Mouse (Mus musculus) neural tube, embryonic 11.5 days (tissue): ENCODE results near the gene Atf1. TPM values are rescaled to one million over a fixed set of nuclear protein-coding genes. Genes with fewer than 3 reads are reported as not detected.

Experiments used
- ATAC-seq: fragments of 200-750 bp; cut with Nextera tagmentation; 2 replicates; pipeline ENCODE4 v1.8.0; 2017; ENCODE audit warnings: moderate number of reproducible peaks, mild to moderate bottlenecking, moderate TSS enrichment, moderate library complexity; ENCODE audit not compliant: insufficient read depth, low FRiP score, low TSS enrichment
- DNase-seq: peaks from one replicate; pipeline ENCODE4 v3.0.0-alpha.2; 2015; ENCODE audit warnings: low spot score
- H3K27ac ChIP-seq: fragments of 300-500 bp; sonication (generic); 2 replicates; pipeline ENCODE4 v1.5.1; 2014; ENCODE audit warnings: low read depth, mild to moderate bottlenecking, low read length
- H3K27me3 ChIP-seq: fragments of 300-500 bp; sonication (generic); 2 replicates; pipeline ENCODE4 v1.6.1; 2014; ENCODE audit warnings: mild to moderate bottlenecking, low read length, mixed read lengths; ENCODE audit not compliant: control insufficient read depth, insufficient read depth
- H3K36me3 ChIP-seq: fragments of 300-500 bp; sonication (generic); 2 replicates; pipeline ENCODE4 v1.6.1; 2014; ENCODE audit warnings: mild to moderate bottlenecking, low read length, moderate library complexity, mixed read lengths; ENCODE audit not compliant: control insufficient read depth, insufficient read depth
- H3K4me1 ChIP-seq: fragments of 300-500 bp; sonication (generic); 2 replicates; pipeline ENCODE4 v1.6.1; 2014; ENCODE audit warnings: low read length, mixed read lengths; ENCODE audit not compliant: control insufficient read depth, insufficient read depth
- H3K4me2 ChIP-seq: fragments of 300-500 bp; sonication (generic); 2 replicates; pipeline ENCODE4 v1.6.1; 2014; ENCODE audit warnings: low read depth, mild to moderate bottlenecking, moderate library complexity
- H3K4me3 ChIP-seq: fragments of 300-500 bp; sonication (generic); 2 replicates; pipeline ENCODE4 v1.5.1; 2014; ENCODE audit warnings: low read depth, low read length
- H3K9ac ChIP-seq: fragments of 300-500 bp; sonication (generic); 2 replicates; pipeline ENCODE4 v1.6.1; 2014; ENCODE audit warnings: mild to moderate bottlenecking, low read length
- H3K9me3 ChIP-seq: fragments of 300-500 bp; sonication (generic); 2 replicates; pipeline ENCODE4 v1.6.1; 2016; ENCODE audit warnings: low read length; ENCODE audit not compliant: control insufficient read depth
- WGBS: fragments of 180-500 bp; shearing (Covaris S2); extraction: QIAGEN DNeasy Blood & Tissue Kit; methylation state at CpG from one replicate; pipeline ENCODE4 v1.1.7; 2014; 5-methylcytosine and 5-hydroxymethylcytosine counted together
- polyA plus RNA-seq: library from polyadenylated mRNA; unstranded; fragments of >200 nt; fragmentation: Nextera tagmentation; extraction: Ambion mirVana; gene quantifications from 2 replicates; pipeline ENCODE4 v1.2.1, GENCODE M21; 2014

Atf1 gene
- polyA plus RNA-seq, 1 experiment from 2014 or later: 24.5 TPM

- H3K4me2 ChIP-seq: no peak overlapping the region
- DNase-seq (no peak), ATAC-seq (no peak)
- H3K27me3 ChIP-seq: no peaks in the 10 kb centered on the region
- H3K4me1 ChIP-seq: no peaks in the 10 kb centered on the region
- H3K27ac ChIP-seq: no peak overlapping the region
- WGBS: 97% methylated on average over 6 of the region's 6 CpGs
- H3K4me3 ChIP-seq: no peak overlapping the region
- H3K9ac ChIP-seq: no peak overlapping the region
- no peaks in the 10 kb centered on the region for H3K9me3 ChIP-seq
- peaks cover 3% of the 10 kb centered on the region for H3K36me3 ChIP-seq
These were observed 14.2 kb downstream of the Atf1 start for GRCm38 (mm10) chr15:100241780-100242179.

GRCm38 (mm10) chr15:100245951-100246350, 18.3 kb downstream of the Atf1 start:
- Histone ChIP-seq H3K27ac (no peak overlapping the region), H3K9ac (no peak overlapping the region), H3K4me1 (no peaks in the 10 kb centered on the region), H3K9me3 (no peaks in the 10 kb centered on the region), H3K36me3 (peaks cover 14% of the 10 kb centered on the region), H3K27me3 (no peaks in the 10 kb centered on the region), H3K4me3 (no peak overlapping the region), H3K4me2 (no peak overlapping the region)
- 95% methylated on average over 7 of the region's 7 CpGs for WGBS
- ATAC-seq (no peak), DNase-seq (no peak)

GRCm38 (mm10) chr15:100247296-100247695, 19.7 kb downstream of the Atf1 start:
- no peak overlapping the region for H3K4me3 ChIP-seq
- no peak overlapping the region for H3K27ac ChIP-seq
- 92% methylated on average over 9 of the region's 9 CpGs for WGBS
- no peaks in the 10 kb centered on the region for H3K27me3 ChIP-seq
- no peak for DNase-seq
- H3K4me2 ChIP-seq: no peak overlapping the region
- peaks cover 11% of the 10 kb centered on the region; the same call in 1 of the 2 replicates for H3K36me3 ChIP-seq
- H3K9ac ChIP-seq: no peak overlapping the region
- H3K9me3 ChIP-seq: no peaks in the 10 kb centered on the region
- no peak for ATAC-seq
- H3K4me1 ChIP-seq: no peaks in the 10 kb centered on the region

DNA sequence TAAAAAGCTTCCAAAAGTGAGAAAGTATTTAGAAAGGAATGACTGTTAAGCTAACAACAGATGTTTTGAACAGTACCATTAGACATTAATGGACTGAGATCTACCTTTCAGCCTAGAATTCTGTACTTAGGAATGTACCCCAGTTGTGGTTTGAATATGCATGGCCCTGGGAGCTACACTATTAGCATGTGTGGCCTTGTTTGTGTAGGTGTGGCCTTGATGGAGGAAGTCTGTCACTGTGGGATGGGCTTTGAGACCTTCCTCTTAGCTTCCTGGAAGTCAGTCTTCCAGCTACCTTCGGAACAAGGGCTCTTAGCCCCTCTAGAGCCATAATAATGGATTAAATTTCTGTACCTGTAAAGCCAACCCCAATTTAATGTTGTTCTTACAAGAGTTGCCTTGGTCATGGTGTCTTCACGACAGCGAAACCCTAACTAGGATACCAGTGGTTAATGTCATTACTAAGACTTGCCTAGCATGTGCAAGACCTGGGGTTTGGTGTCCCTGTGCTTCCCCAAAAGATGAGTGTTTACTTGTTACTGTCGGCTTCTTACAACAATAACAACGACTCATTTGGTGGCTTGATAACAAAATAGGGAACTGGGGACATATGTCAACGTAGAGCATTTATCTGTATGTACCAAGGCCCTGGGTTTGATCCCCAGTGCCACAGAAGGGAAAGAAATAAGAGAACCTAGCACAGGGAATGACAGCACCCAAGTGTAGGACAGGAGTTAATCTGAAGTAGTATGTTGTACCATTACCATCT, 21.2 kb downstream of the Atf1 start:
- Histone ChIP-seq H3K27me3 (no peaks in the 10 kb centered on the region), H3K4me1 (no peaks in the 10 kb centered on the region), H3K36me3 (peaks cover 19% of the 10 kb centered on the region), H3K9me3 (no peaks in the 10 kb centered on the region), H3K4me3 (no peak overlapping the region), H3K4me2 (no peak overlapping the region), H3K27ac (no peak overlapping the region), H3K9ac (no peak overlapping the region)
- DNase-seq (no peak), ATAC-seq (no peak)
- WGBS: 97% methylated on average over 6 of the region's 6 CpGs

DNA sequence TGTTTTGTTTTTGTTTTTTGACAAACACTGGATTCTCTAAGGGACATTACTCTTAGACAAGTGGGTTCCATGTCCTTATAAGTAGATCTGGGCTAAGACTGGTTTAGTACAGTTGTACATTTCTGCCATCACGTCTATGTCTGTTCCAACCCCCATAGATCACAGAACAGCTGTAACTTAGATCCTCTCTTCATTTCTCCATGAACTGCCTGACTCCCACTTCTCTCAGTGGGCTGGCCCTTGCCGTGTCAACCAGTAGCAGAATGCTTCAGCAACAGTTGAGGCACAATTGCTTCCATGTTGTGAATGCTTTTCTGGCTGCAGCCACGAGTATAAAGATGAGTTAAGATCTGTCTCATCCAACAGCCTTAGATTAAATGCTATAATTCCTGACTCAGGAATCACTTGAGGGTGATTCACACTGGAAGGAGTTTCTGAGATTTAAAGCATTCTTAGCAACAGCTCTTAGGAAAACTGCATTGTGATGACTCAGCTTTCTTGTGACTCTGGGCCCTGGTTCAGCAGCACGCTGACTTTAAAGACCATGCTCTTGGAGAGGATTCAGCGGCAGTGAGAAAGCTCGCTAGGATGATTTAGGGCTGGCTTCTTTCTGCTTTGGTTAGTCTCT, 23.6 kb downstream of the Atf1 start:
- Histone ChIP-seq H3K9ac (no peak overlapping the region), H3K4me1 (no peaks in the 10 kb centered on the region), H3K4me2 (no peak overlapping the region), H3K36me3 (peaks cover 31% of the 10 kb centered on the region), H3K9me3 (no peaks in the 10 kb centered on the region), H3K27ac (no peak overlapping the region), H3K4me3 (no peak overlapping the region), H3K27me3 (no peaks in the 10 kb centered on the region)
- no peak for ATAC-seq
- WGBS: 91% methylated on average over 6 of the region's 6 CpGs
- DNase-seq: no peak

GRCm38 (mm10) chr15:100256386-100256785, 28.8 kb downstream of the Atf1 start:
- WGBS: 87% methylated on average over 6 of the region's 6 CpGs
- DNase-seq (no peak), ATAC-seq (no peak)
- no peaks in the 10 kb centered on the region for H3K9me3 ChIP-seq
- peaks cover 31% of the 10 kb centered on the region for H3K36me3 ChIP-seq
- H3K9ac ChIP-seq: no peak overlapping the region
- H3K4me1 ChIP-seq: no peaks in the 10 kb centered on the region
- no peak overlapping the region for H3K27ac ChIP-seq
- H3K27me3 ChIP-seq: no peaks in the 10 kb centered on the region
- no peak overlapping the region for H3K4me2 ChIP-seq
- H3K4me3 ChIP-seq: no peak overlapping the region

DNA sequence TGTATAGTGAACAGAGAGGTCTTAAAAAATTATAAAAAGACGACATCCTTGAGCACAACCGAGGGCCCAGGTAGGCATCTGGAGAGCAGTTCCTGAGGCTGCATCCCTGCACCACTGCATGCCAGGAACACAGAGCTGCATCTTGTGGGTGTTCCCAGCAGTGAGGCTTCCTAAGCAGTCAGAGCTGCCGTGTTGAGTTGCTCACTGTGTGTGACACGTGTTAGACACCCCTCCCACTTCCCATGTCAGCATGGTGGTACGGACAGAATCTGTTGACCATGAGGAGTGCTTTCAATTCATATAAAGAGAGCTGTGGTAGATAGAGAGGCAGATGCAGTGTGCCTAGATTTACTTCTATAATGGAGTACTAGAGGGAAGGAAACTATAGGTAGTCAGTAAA, 29.7 kb downstream of the Atf1 start:
- ATAC-seq (no peak), DNase-seq (no peak)
- Histone ChIP-seq H3K4me2 (no peak overlapping the region), H3K4me1 (no peaks in the 10 kb centered on the region), H3K9ac (no peak overlapping the region), H3K4me3 (no peak overlapping the region), H3K27me3 (no peaks in the 10 kb centered on the region), H3K36me3 (peaks cover 31% of the 10 kb centered on the region), H3K27ac (no peak overlapping the region), H3K9me3 (no peaks in the 10 kb centered on the region)
- 92% methylated on average over 5 of the region's 5 CpGs for WGBS

GRCm38 (mm10) chr15:100258646-100259425, 31.2 kb downstream of the Atf1 start:
- Histone ChIP-seq H3K9ac (no peak overlapping the region), H3K4me3 (no peak overlapping the region), H3K36me3 (peaks cover 23% of the 10 kb centered on the region), H3K27ac (no peak overlapping the region), H3K9me3 (no peaks in the 10 kb centered on the region), H3K4me1 (no peaks in the 10 kb centered on the region), H3K27me3 (no peaks in the 10 kb centered on the region), H3K4me2 (no peak overlapping the region)
- DNase-seq: no peak
- WGBS: 97% methylated on average over 7 of the region's 7 CpGs
- no peak for ATAC-seq
